Mouse (Mus musculus) heart, embryonic 14.5 days (tissue): Measurements from ENCODE around the gene Pcsk1n. TPM values are rescaled to one million over a fixed set of nuclear protein-coding genes. Genes with fewer than 3 reads are reported as not detected.

ENCODE experiments used
- ATAC-seq: fragments of 200-750 bp; cut with Nextera tagmentation; 2 replicates; pipeline ENCODE4 v1.8.0; 2017; ENCODE audit warnings: low read depth, moderate TSS enrichment; ENCODE audit not compliant: insufficient number of reproducible peaks, insufficient read depth, low FRiP score
- H3K27ac ChIP-seq, 2 experiments: fragments of 200-500 bp in 1 of 2; fragments of 300-500 bp in 1 of 2; sonication (generic) in 1 of 2; replicated peaks in 1 of 2; 2 replicates each; pipeline ENCODE4 v1.5.1; 2012 to 2014; ENCODE audit warnings: low read depth in 2 of 2, low read length in 2 of 2, control low read depth in 1 of 2, mild to moderate bottlenecking in 1 of 2, mixed read lengths in 1 of 2; ENCODE audit not compliant: control insufficient read depth in 1 of 2, insufficient read depth in 1 of 2
- H3K27me3 ChIP-seq: fragments of 300-500 bp; sonication (generic); 2 replicates; pipeline ENCODE4 v1.6.1; 2014; ENCODE audit warnings: mild to moderate bottlenecking, low read length, control low read depth; ENCODE audit not compliant: control insufficient read depth, insufficient read depth
- H3K36me3 ChIP-seq: fragments of 300-500 bp; sonication (generic); 2 replicates; pipeline ENCODE4 v1.6.1; 2014; ENCODE audit warnings: mild to moderate bottlenecking, control low read depth, low read length, mixed read lengths; ENCODE audit not compliant: control insufficient read depth, insufficient read depth
- H3K4me1 ChIP-seq, 2 experiments: fragments of 200-500 bp in 1 of 2; fragments of 300-500 bp in 1 of 2; sonication (generic) in 1 of 2; 2 replicates each; pipeline ENCODE4 v1.6.1; 2012 to 2014; ENCODE audit warnings: low read length in 2 of 2, control low read depth in 1 of 2, mixed read lengths in 1 of 2; ENCODE audit not compliant: control insufficient read depth in 2 of 2, insufficient read depth in 2 of 2
- H3K4me2 ChIP-seq: fragments of 300-500 bp; sonication (generic); 2 replicates; pipeline ENCODE4 v1.6.1; 2014; ENCODE audit warnings: mild to moderate bottlenecking, low read length
- H3K4me3 ChIP-seq, 2 experiments: fragments of 200-500 bp in 1 of 2; fragments of 300-500 bp in 1 of 2; sonication (generic) in 1 of 2; 2 replicates each; pipeline ENCODE4 v1.5.1; 2012 to 2014; ENCODE audit warnings: low read length in 2 of 2, mild to moderate bottlenecking in 2 of 2, control low read depth in 1 of 2, low read depth in 1 of 2, moderate library complexity in 1 of 2; ENCODE audit not compliant: control insufficient read depth in 1 of 2, insufficient read depth in 1 of 2
- H3K9ac ChIP-seq: fragments of 300-500 bp; sonication (generic); 2 replicates; pipeline ENCODE4 v1.6.1; 2014; ENCODE audit warnings: mild to moderate bottlenecking, low read length
- H3K9me3 ChIP-seq: fragments of 300-500 bp; sonication (generic); 2 replicates; pipeline ENCODE4 v1.6.1; 2016; ENCODE audit warnings: low read length, control low read depth; ENCODE audit not compliant: control insufficient read depth
- WGBS: fragments of 180-500 bp; shearing (Covaris S2); extraction: QIAGEN DNeasy Blood & Tissue Kit; methylation state at CpG from one replicate; pipeline ENCODE4 v1.1.7; 2014; 5-methylcytosine and 5-hydroxymethylcytosine counted together
- polyA plus RNA-seq: library from polyadenylated mRNA; unstranded; fragments of >200 nt; fragmentation: Nextera tagmentation; extraction: Ambion mirVana; gene quantifications from 2 replicates; pipeline ENCODE4 v1.2.1, GENCODE M21; 2014

Gene Pcsk1n
- polyA plus RNA-seq, 1 experiment from 2014 or later: 0.63 TPM

GRCm38 (mm10) chrX:7922032-7922431 lies 2.4 kb downstream of the Pcsk1n start:
- no peak overlapping the region for H3K27ac ChIP-seq
- no peaks in the 10 kb centered on the region for H3K9me3 ChIP-seq
- H3K27me3 ChIP-seq: peaks cover 79% of the 10 kb centered on the region
- H3K9ac ChIP-seq: no peak overlapping the region
- peak overlapping the region; percentile 28 to 31 for H3K4me3 ChIP-seq
- H3K4me1 ChIP-seq: no peaks in the 10 kb centered on the region
- WGBS: 17% methylated on average over 41 of the region's 48 CpGs
- no peaks in the 10 kb centered on the region for H3K36me3 ChIP-seq
- ATAC-seq: no peak
- H3K4me2 ChIP-seq: peak overlapping the region; percentile 59

- no peak overlapping the region for H3K4me3 ChIP-seq
- 66% methylated on average over 6 of the region's 6 CpGs for WGBS
- H3K4me2 ChIP-seq: no peak overlapping the region
- ATAC-seq: no peak
- H3K4me1 ChIP-seq: no peaks in the 10 kb centered on the region
- H3K27ac ChIP-seq: no peak overlapping the region
- no peaks in the 10 kb centered on the region for H3K9me3 ChIP-seq
- H3K9ac ChIP-seq: no peak overlapping the region
- peaks cover 69% of the 10 kb centered on the region for H3K27me3 ChIP-seq
- peaks cover 12% of the 10 kb centered on the region; the same call in 1 of the 2 replicates for H3K36me3 ChIP-seq
Observed at GRCm38 (mm10) chrX:7926266-7926665, 6.6 kb downstream of the Pcsk1n start.

GRCm38 (mm10) chrX:7927116-7927515 lies 7.5 kb downstream of the Pcsk1n start:
- peaks cover 60% of the 10 kb centered on the region for H3K27me3 ChIP-seq
- 25% methylated on average over 10 of the region's 10 CpGs for WGBS

GRCm38 (mm10) chrX:7928270-7928790 lies 8.7 kb downstream of the Pcsk1n start, which contains the start of gene Eras:
TSS of gene Eras (minus strand) at chrX:7928607.
- H3K9me3 ChIP-seq: no peaks in the 10 kb centered on the region
- H3K27ac ChIP-seq: no peak within 1 kb of the TSS
- no peak for ATAC-seq
- peaks cover 48% of the 10 kb centered on the region for H3K27me3 ChIP-seq
- WGBS: 17% methylated on average over 18 of the region's 19 CpGs
- H3K4me3 ChIP-seq: no peak within 1 kb of the TSS
- no peak within 1 kb of the TSS for H3K9ac ChIP-seq
- peaks cover 28% of the 10 kb centered on the region; the same call in 1 of the 2 replicates for H3K36me3 ChIP-seq
- H3K4me1 ChIP-seq: no peaks in the 10 kb centered on the region
- peak within 1 kb of the TSS; percentile 34 for H3K4me2 ChIP-seq

More at GRCm38 (mm10) chrX:7927116-7927515, 7.5 kb downstream of the Pcsk1n start:
- no peaks in the 10 kb centered on the region for H3K9me3 ChIP-seq
- H3K4me3 ChIP-seq: no peak overlapping the region
- no peaks in the 10 kb centered on the region for H3K4me1 ChIP-seq
- ATAC-seq: no peak
- no peak overlapping the region for H3K9ac ChIP-seq
- peaks cover 20% of the 10 kb centered on the region; the same call in 1 of the 2 replicates for H3K36me3 ChIP-seq
- H3K27ac ChIP-seq: no peak overlapping the region
- H3K4me2 ChIP-seq: peak overlapping the region; percentile 34; the same call in 1 of the 2 replicates

DNA sequence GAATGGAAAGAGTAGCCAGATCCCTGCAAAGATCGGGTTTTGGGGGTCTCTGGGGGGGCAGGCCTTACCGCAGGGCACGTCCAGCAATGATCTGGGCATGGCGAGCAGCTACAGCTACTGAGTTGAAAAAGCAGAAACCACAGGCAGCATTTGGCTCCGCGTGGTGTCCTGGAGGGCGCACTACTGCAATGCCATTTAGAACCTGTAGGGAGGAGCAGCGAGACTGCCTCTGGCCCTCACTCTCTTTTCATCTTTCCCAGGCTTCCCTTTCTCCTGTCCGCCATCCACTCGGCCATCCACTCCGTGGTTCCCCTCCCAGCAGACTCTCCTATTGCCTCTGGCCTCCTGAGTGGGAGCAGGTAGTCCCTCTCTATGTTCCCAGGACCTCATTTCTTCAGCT lies 17.3 kb downstream of the Pcsk1n start:
- no peak overlapping the region for H3K27ac ChIP-seq
- H3K4me1 ChIP-seq: no peaks in the 10 kb centered on the region
- ATAC-seq: no peak
- no peak overlapping the region for H3K4me3 ChIP-seq
- no peaks in the 10 kb centered on the region for H3K9me3 ChIP-seq
- no peaks in the 10 kb centered on the region for H3K27me3 ChIP-seq
- peaks cover 59% of the 10 kb centered on the region for H3K36me3 ChIP-seq
- no peak overlapping the region for H3K4me2 ChIP-seq
- no peak overlapping the region for H3K9ac ChIP-seq
- WGBS: 40% methylated on average over 11 of the region's 11 CpGs

DNA sequence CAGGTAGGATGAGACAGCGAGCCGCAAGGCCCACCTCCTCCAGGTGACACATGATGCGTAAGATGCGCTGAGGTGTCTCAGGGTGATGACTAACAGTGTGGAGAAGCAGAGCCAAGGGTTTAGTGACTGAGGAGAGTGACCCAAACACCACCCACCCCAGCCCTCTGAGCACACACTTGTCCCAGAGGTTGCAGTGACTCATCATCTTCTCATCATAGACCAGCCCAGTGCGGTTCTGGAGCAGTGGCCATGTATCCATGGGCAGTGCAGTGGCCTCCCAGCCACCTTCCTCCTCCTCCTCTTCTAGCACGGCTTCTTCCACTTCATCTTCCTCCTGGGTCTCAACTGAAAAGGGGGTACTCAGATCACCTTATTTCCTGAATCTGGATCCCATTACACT lies 18.0 kb downstream of the Pcsk1n start:
- peaks cover 56% of the 10 kb centered on the region for H3K36me3 ChIP-seq
- H3K4me1 ChIP-seq: no peaks in the 10 kb centered on the region
- H3K9ac ChIP-seq: no peak overlapping the region
- no peaks in the 10 kb centered on the region for H3K9me3 ChIP-seq
- H3K4me3 ChIP-seq: no peak overlapping the region
- H3K27ac ChIP-seq: no peak overlapping the region
- ATAC-seq: no peak
- H3K4me2 ChIP-seq: no peak overlapping the region
- WGBS: 86% methylated on average over 6 of the region's 6 CpGs
- H3K27me3 ChIP-seq: no peaks in the 10 kb centered on the region

- no peak overlapping the region for H3K9ac ChIP-seq
- no peak for ATAC-seq
- no peak overlapping the region for H3K4me3 ChIP-seq
- no peaks in the 10 kb centered on the region for H3K27me3 ChIP-seq
- 86% methylated on average over 8 of the region's 8 CpGs for WGBS
- H3K36me3 ChIP-seq: peaks cover 17% of the 10 kb centered on the region; the same call in 1 of the 2 replicates
- no peaks in the 10 kb centered on the region for H3K9me3 ChIP-seq
- H3K4me1 ChIP-seq: peaks cover 0 to 4% of the 10 kb centered on the region in 2 experiments; a peak in 2 of 4 replicates
- H3K4me2 ChIP-seq: no peak overlapping the region
- H3K27ac ChIP-seq: no peak overlapping the region
Observed at GRCm38 (mm10) chrX:7945618-7946017, 26.0 kb downstream of the Pcsk1n start.
